Mouse (Mus musculus) kidney, adult 2 months (tissue): ENCODE measurements at regions not wholly inside any gene's neighbourhood (a gene's known extent, or its start where the extent isn't known, plus 50 kb on each side); places are given as distances from the start of the nearest gene placed in this dataset.

ENCODE experiments used
- DNase-seq: peaks from one replicate; pipeline ENCODE4 v3.0.0; 2021
- H3K27ac ChIP-seq: fragments of 200-500 bp; 2 replicates; pipeline ENCODE4 v1.5.1; 2012; ENCODE audit warnings: low read depth, low read length, control low read depth, inconsistent platforms; ENCODE audit not compliant: insufficient read depth
- H3K27me3 ChIP-seq: fragments of 200-500 bp; replicated peaks from 2 replicates; pipeline ENCODE4 v1.6.1; 2012; ENCODE audit warnings: mild to moderate bottlenecking, moderate library complexity, low read length, inconsistent platforms; ENCODE audit not compliant: control insufficient read depth, insufficient read depth
- H3K36me3 ChIP-seq: fragments of 200-500 bp; 2 replicates; pipeline ENCODE4 v1.6.1; 2012; ENCODE audit warnings: mild to moderate bottlenecking, moderate library complexity, low read length, inconsistent platforms; ENCODE audit not compliant: control insufficient read depth, insufficient read depth
- H3K4me1 ChIP-seq: fragments of 200-500 bp; 2 replicates; pipeline ENCODE4 v1.6.1; 2011; ENCODE audit warnings: low read length; ENCODE audit not compliant: control insufficient read depth, insufficient read depth
- H3K4me3 ChIP-seq: fragments of 200-500 bp; 2 replicates; pipeline ENCODE4 v1.5.1; 2011; ENCODE audit warnings: mild to moderate bottlenecking, low read depth, low read length, control low read depth; ENCODE audit not compliant: insufficient read depth
- CTCF ChIP-seq: fragments of 200-500 bp; conservative IDR thresholded peaks from 2 replicates; pipeline ENCODE4 v1.5.1; 2011; ENCODE audit warnings: low read depth, mild to moderate bottlenecking, control low read depth, low read length, moderate library complexity, mixed read lengths; ENCODE audit not compliant: insufficient read depth, insufficient read length
- POLR2A ChIP-seq: fragments of 200-500 bp; IDR thresholded peaks from one replicate; pipeline ENCODE4 v1.6.1; 2011; ENCODE audit warnings: low read depth, low read length, control low read depth
- WGBS: fragments of 180-500 bp; shearing (Covaris S2); methylation state at CpG from one replicate; pipeline ENCODE4 v1.1.7; 2018; 5-methylcytosine and 5-hydroxymethylcytosine counted together

GRCm38 (mm10) chr14:111971857-111972256, 297.0 kb downstream of the Slitrk5 start:
- Histone ChIP-seq H3K4me3 (no peak overlapping the region), H3K4me1 (no peaks in the 10 kb centered on the region), H3K27me3 (no peaks in the 10 kb centered on the region), H3K27ac (no peak overlapping the region), H3K36me3 (no peaks in the 10 kb centered on the region)
- no peak for DNase-seq
- 21% methylated on average over 3 of the region's 3 CpGs for WGBS
- TF ChIP-seq CTCF (no peak), POLR2A (no peak)

- Histone ChIP-seq H3K36me3 (no peaks in the 10 kb centered on the region), H3K4me3 (no peak overlapping the region), H3K4me1 (no peaks in the 10 kb centered on the region), H3K27ac (no peak overlapping the region), H3K27me3 (no peaks in the 10 kb centered on the region)
- no peak for TF ChIP-seq CTCF
- TF ChIP-seq POLR2A = no peak
- WGBS = 48% methylated on average over 5 of the region's 5 CpGs
- DNase-seq = peak; percentile 63
Measured at GRCm38 (mm10) chr14:111995809-111996458, 321.0 kb downstream of the Slitrk5 start.

GRCm38 (mm10) chr14:112002146-112002545, 327.2 kb downstream of the Slitrk5 start:
- no peak overlapping the region for H3K4me3 ChIP-seq
- TF ChIP-seq CTCF (no peak), POLR2A (no peak)
- H3K4me1 ChIP-seq = no peaks in the 10 kb centered on the region
- WGBS = 53% methylated on average over 2 of the region's 2 CpGs
- no peak for DNase-seq
- no peaks in the 10 kb centered on the region for H3K27me3 ChIP-seq
- no peaks in the 10 kb centered on the region for H3K36me3 ChIP-seq
- H3K27ac ChIP-seq = no peak overlapping the region

GRCm38 (mm10) chr14:112002881-112003280, 328.0 kb downstream of the Slitrk5 start:
- 81% methylated on average over 3 of the region's 3 CpGs for WGBS
- no peak overlapping the region for H3K27ac ChIP-seq
- H3K4me3 ChIP-seq = no peak overlapping the region
- no peaks in the 10 kb centered on the region for H3K4me1 ChIP-seq
- TF ChIP-seq POLR2A (no peak), CTCF (no peak)
- H3K36me3 ChIP-seq = no peaks in the 10 kb centered on the region
- DNase-seq = no peak
- no peaks in the 10 kb centered on the region for H3K27me3 ChIP-seq

- TF ChIP-seq POLR2A = no peak
- no peak for TF ChIP-seq CTCF
- 88% methylated on average over 3 of the region's 3 CpGs for WGBS
- H3K4me1 ChIP-seq = no peaks in the 10 kb centered on the region
- H3K27ac ChIP-seq = no peak overlapping the region
- no peaks in the 10 kb centered on the region for H3K27me3 ChIP-seq
- no peak for DNase-seq
- no peak overlapping the region for H3K4me3 ChIP-seq
- H3K36me3 ChIP-seq = no peaks in the 10 kb centered on the region
Measured at GRCm38 (mm10) chr14:112008651-112009050, 333.8 kb downstream of the Slitrk5 start.

- no peaks in the 10 kb centered on the region for H3K27me3 ChIP-seq
- WGBS = 77% methylated on average over 3 of the region's 3 CpGs
- TF ChIP-seq CTCF (no peak), POLR2A (no peak)
- H3K27ac ChIP-seq = no peak overlapping the region
- no peaks in the 10 kb centered on the region for H3K4me1 ChIP-seq
- no peak for DNase-seq
- no peaks in the 10 kb centered on the region for H3K36me3 ChIP-seq
- H3K4me3 ChIP-seq = no peak overlapping the region
Measured at GRCm38 (mm10) chr14:112029331-112029730, 354.4 kb downstream of the Slitrk5 start.

GRCm38 (mm10) chr14:112075071-112075470, 400.2 kb downstream of the Slitrk5 start:
- Histone ChIP-seq H3K4me3 (no peak overlapping the region), H3K4me1 (no peaks in the 10 kb centered on the region), H3K27ac (no peak overlapping the region), H3K27me3 (no peaks in the 10 kb centered on the region), H3K36me3 (no peaks in the 10 kb centered on the region)
- no peak for DNase-seq
- WGBS = 88% methylated on average over 1 of the region's 1 CpGs
- TF ChIP-seq CTCF = no peak
- TF ChIP-seq POLR2A = no peak
